Mouse (Mus musculus) thymus, postnatal 0 days (tissue): ENCODE data around the gene Gpx7. TPM values are rescaled to one million over a fixed set of nuclear protein-coding genes. Genes with fewer than 3 reads are reported as not detected.
A peak's percentile ranks its signal among the peaks of the same experiment; 100 is the strongest.

Experiments used
- DNase-seq: peaks from one replicate; pipeline ENCODE4 v3.0.0-alpha.2; 2015; ENCODE audit warnings: low spot score
- polyA plus RNA-seq: library from polyadenylated mRNA; unstranded; fragments of >200 nt; fragmentation: Nextera tagmentation; extraction: Ambion mirVana; gene quantifications from 2 replicates; pipeline ENCODE4 v1.2.1, GENCODE M21; 2015

The Gpx7 gene
- polyA plus RNA-seq, result 7.1 and 7.3 TPM in 2 replicates

- DNase-seq, result no peak
Measured at GRCm38 (mm10) chr4:108406861-108407401, at the start of gene Gpx7. Gene Gpx7, minus strand, starts transcription at chr4:108406961.

DNA sequence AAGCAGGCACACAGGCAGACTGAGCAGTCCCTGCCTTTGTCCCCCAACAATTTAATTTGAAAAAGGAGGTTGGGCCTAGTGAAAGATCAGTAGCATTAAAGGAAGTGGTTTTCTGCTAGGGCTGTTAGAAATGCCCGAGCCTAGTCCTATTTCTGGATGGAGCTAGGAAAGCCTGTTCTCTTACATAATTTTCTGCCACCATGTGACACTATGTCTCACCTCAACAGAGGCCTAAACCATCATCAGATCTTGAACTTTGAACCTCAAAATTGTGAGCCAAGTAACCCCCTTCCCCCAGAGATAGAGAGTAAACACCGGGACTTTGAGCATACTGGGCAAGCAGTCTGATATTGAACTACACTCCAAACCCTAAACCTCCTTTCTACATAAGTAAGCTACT lies 49.3 kb upstream of the Gpx7 start:
- peak; percentile 2 for DNase-seq

- DNase-seq, result no peak
Measured at GRCm38 (mm10) chr4:108448091-108448490, 41.3 kb upstream of the Gpx7 start.

GRCm38 (mm10) chr4:108438082-108438840 lies 31.5 kb upstream of the Gpx7 start:
- DNase-seq, result no peak

GRCm38 (mm10) chr4:108436225-108436624 lies 29.5 kb upstream of the Gpx7 start:
- DNase-seq, result no peak

- DNase-seq, result no peak
Measured at GRCm38 (mm10) chr4:108435646-108436045, 28.9 kb upstream of the Gpx7 start.

- DNase-seq, result no peak
Measured at GRCm38 (mm10) chr4:108434781-108435180, 28.0 kb upstream of the Gpx7 start.

DNA sequence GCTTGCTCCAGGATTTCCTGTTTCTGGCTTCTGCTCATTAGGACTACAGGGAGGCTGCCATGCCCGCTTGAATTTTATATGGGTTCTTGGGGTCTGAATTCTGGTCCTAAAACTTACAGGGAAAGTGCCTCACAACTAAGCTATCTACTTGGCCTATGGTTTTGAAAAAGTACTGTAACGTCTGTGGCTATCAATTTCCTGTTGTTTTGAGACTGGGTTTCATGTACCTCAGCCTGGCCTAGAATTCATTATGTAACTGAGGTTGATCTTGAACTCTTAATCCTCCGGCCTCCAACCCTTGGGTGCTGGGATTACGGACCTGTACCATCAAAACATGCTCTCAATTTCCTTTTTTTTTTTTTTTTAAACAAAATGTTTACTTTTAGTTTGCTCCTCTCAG lies 27.5 kb upstream of the Gpx7 start:
- DNase-seq, result no peak

DNA sequence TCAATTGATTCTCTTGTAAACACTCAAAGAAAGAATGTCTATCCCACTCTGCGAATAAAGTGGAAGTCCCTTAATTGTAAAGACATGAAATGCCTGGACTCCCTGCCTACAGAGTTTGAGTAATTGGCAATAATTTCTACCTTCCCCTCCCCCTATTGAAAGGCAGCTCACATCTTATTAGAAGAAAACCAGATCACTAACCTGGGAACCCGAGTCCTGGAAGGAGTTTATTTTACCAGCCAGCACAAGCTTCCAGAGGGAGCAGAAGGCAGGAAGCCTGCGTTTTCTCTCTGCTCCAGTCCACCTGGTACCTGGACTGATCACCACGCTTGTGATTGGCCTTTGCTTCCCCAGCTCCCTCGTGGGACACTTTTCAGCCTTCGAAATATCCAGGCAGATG lies 26.6 kb upstream of the Gpx7 start:
- DNase-seq, result no peak

DNA sequence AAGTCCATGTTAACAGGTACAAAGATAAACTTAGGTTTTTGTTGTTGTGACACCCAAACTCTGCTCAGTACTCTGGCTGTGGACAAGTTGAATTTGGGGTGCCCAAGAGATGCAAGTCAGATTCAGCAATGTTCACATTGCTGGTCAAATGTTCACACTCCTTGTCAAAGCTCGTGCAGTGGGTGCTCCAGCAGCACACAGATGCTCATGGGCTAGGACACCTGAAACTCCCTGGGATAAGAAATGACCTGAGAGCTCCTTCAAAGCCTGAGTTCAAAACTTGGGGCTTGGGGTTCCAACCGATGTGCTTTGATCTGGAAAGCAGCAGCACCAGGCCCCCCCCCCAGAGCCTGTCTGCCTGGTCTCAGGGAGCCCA lies 24.8 kb upstream of the Gpx7 start:
- DNase-seq, result no peak

DNA sequence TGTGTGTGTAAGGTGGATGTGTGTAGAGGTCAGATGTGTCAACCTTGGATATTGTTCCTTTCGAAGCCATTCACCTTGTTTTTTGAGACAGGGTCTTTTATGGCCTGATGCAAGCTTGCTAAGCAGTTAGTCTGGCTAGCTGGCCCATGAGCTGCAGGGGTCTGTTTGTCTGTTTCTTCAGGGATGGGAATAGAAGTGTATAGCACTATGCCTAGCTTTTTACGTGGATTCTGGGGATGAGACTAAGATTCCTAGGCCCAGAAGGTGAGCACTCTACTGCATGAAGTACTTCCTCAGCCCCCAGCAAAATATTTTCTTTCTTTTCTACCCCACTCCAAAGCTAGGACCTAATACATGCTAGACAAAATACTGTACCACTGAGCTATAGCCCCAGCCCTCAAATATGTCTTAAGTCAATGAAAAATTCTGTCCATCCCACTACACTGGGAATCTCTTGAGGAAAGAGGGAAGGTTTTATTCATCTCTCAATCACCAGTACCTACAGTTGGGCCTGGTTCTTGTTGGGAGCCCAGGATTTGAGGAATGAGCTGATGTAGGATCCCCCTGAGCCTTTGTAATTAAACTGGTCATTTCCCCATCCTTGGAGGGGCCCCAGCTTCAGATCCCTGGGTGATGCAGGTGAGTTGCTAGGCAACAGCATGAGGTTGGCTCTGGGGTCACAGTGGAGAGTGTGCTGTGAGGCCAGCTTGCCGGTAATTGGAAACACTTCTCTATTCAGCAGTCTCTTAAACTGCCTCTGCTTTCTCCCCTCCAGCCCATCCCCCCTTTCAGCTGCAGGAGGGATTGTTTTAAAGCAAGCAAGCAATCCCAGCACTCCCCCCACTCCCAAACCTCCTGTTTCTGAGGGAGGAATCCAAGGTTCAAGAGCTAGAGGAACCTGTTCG lies 24.1 kb upstream of the Gpx7 start:
- DNase-seq, result no peak

DNA sequence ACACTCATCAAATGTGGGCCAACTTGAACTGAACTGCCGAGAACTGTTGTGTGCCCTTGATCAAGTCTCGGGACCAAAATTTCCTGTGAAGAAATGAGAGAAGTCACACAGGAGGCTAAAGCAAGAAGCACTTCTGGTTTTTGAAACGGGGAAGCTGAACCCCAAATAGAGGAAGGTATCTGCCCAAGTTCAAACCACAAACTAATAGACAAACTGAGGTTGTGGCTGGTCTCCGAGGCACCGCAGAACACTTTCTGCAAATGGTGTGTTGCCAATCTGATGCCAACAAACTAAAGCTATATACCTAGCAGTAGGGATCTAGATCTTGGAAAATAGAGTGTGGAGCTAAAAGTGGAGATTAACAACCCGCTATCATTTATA lies 21.6 kb upstream of the Gpx7 start:
- no peak for DNase-seq

DNA sequence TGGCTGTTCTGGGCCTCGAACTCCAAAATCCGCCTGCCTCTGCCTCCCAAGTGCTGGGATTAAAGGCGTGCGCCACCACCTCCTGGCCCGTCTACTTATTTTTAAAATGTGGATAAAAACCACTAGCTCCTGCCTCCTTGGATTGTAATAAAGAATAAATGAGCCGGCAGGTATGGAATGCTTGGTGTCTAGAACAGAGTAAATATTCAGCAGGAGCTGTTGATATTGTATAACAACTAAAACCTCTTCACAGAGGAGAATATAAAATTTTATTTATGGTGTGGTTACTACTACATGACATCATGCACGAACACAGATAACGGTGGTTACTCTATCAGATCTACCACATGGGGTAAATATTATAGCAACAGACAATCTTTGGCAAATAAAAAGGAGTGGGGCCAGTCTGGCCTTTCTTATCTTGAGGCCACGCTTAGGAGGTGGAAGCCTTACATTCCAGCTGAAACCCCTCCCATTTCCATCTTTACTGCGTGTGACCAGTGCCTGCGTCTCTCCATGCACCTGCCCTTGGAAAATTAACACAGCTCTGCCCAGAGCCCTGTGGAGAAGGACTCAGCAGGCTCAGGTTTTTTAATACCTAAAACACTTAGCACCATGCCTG lies 21.1 kb upstream of the Gpx7 start:
- no peak for DNase-seq

GRCm38 (mm10) chr4:108424587-108424986 lies 17.8 kb upstream of the Gpx7 start:
- no peak for DNase-seq

- no peak for DNase-seq
Measured at GRCm38 (mm10) chr4:108407621-108408020, 860 bp upstream of the Gpx7 start.

- DNase-seq, result peak; percentile 13
Measured at GRCm38 (mm10) chr4:108406138-108406860, 462 bp downstream of the Gpx7 start.

DNA sequence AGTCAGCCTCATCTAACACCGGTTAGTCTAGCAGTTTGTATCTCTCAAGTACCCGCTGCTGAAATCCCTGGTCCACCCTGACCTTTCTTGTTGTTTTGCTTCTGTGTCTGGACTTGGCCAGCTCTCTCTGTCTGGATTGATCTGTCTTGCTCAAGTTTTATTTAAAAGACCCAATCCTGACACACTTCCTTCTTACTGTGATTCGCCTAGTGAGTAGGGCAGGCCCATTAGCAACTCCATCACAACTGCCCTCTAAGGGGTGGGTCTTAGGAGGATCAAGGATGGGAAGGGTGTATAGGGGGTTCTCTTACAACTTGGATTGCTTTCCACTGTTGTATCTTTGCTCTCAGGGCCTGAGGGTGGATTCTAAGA lies 1.0 kb downstream of the Gpx7 start:
- DNase-seq, result no peak

DNA sequence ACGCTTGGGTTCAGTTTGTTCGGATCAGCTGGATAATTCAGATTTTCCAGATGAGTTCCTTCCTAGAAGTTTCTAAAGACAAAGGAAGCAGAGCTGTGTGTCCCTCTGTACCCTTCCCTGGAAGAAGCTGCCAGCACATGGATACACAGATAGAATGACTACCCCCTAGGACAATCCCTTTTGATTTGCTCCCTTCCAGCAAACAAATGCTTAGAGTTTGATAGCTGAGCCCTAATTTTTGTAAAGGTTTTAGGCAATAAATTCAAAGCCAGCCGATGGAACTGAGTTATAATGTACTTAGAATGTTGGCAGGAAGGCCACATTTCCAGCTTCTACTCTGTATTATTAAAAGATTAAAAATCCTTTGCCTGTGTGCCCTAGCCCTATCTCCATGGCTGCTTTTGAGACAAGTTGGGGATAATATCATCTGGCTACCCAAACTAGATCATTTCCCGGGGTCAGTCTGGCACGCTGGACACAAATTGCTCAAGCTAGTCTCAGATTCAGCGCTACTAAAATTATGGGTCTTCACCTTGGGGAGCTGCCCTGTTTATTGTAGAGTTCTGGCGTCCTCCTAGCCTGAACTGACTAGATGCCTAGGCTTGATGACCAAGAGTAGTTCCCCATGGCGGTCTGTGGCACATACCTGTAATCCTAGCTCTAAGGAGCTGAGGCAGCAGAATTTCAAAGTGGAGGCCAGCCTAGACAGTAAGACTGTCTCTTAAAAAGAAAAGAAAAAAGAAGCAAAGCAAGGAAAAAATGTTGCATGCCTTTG lies 2.7 kb downstream of the Gpx7 start:
- DNase-seq, result no peak

DNA sequence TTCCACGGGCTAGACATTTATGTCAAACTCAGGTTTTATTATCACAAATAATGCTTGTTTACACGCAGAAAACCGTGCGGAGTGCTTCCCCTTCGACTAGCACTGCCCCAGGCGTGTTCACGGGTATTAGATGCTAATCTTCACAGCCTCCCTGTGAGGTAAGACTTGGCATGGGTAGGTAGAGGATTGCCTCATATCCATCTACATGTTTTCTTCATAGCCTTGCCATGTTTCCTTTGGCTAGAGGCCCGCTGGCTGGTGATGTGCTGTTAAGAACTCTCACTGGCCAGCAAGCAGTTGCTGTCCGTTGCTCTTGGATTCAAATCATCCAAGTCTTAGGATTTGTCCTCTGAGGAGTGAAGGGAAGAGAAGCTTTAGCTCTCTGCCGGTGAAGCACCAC lies 6.4 kb downstream of the Gpx7 start:
- DNase-seq, result no peak

DNA sequence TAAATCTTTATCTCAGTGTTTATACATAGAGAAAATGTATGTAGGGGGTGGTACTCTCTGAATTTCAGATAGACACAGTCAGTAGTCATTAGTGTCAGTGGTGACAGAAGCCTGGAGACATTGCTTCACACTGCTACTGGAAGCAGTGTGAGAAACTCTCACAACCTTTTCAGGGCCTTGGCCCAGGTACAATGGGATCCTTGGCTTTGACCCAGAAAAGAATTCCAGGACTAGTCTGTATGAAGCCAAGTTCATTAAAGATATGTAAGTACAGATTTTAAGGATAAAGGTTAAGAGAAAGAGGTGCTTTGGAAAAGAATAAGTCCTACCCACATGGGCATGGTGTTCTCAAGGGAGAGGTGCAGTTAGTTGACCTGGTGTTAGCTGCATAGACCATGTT lies 12.5 kb downstream of the Gpx7 start:
- DNase-seq, result no peak
